Mouse (Mus musculus): ENCODE results near the gene Rps5. TPM values are rescaled to one million over a fixed set of nuclear protein-coding genes. Genes with fewer than 3 reads are reported as not detected.

Rps5 gene
- polyA plus RNA-seq, 1 experiment from 2014 or later: 749 TPM

DNA sequence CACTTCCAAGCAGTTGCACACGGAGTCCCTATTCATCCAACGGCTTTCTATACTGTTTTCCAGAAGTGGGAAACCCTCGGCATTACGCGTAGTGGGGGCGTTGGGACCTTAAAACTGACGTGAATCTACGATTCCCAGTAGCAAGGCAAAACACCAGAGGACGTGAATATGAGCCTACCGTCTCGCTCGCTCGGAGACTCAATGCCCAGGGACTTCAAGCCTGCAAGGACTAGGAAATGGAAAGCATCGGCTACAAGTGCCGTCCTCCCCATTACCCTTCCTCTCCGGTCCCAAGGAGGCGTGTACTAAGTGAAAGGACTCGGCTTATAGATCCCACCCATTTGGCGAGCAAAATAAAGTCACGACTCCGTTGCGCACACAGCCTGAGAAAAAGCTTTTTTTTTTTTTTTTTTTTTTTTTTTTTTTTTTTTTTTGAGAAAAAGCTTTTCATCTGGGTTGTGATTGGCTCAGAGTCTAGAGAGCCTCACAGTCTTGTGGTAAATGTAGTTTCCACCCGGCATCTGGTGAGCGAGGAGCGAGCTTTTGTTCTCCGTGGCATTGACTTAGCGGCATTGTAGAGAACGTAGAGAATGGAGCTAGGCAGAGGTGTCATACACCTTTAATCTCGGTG, 39.5 kb downstream of the Rps5 start:
- H3K9me3 ChIP-seq (ENCODE audit: control insufficient read depth, low read length): no peaks in the 10 kb centered on the region
- peak overlapping the region; percentile 61 for H3K4me2 ChIP-seq (ENCODE audit: low read length)
- H3K4me1 ChIP-seq (ENCODE audit: control insufficient read depth, insufficient read depth, low read length): peaks cover 13% of the 10 kb centered on the region
- peak overlapping the region; percentile 47 for H3K4me3 ChIP-seq (replicated peaks; ENCODE audit: low read depth, low read length)
- ATAC-seq (ENCODE audit: low FRiP score, low TSS enrichment) (peak; percentile 78), DNase-seq (peak; percentile 88)
- peak overlapping the region; percentile 51 for H3K9ac ChIP-seq (replicated peaks; ENCODE audit: low read length)
- H3K27me3 ChIP-seq (ENCODE audit: control insufficient read depth, insufficient read depth, low read length): no peaks in the 10 kb centered on the region
- peak overlapping the region; percentile 81 for H3K27ac ChIP-seq (replicated peaks; ENCODE audit: low read depth, low read length)
- no peaks in the 10 kb centered on the region for H3K36me3 ChIP-seq (ENCODE audit: control insufficient read depth, insufficient read depth, low read length)
- WGBS: 3% methylated on average over 29 of the region's 29 CpGs

- WGBS: under 1% methylated on average over 23 of the region's 23 CpGs
- H3K4me3 ChIP-seq (replicated peaks; ENCODE audit: low read depth, low read length): peak within 1 kb of the TSS; percentile 89
- peaks cover 22% of the 10 kb centered on the region for H3K4me1 ChIP-seq (ENCODE audit: control insufficient read depth, insufficient read depth, low read length)
- H3K27me3 ChIP-seq (ENCODE audit: control insufficient read depth, insufficient read depth, low read length): no peaks in the 10 kb centered on the region
- H3K9ac ChIP-seq (replicated peaks; ENCODE audit: low read length): peak within 1 kb of the TSS; percentile 95
- ATAC-seq (ENCODE audit: low FRiP score, low TSS enrichment) (peak; percentile 93), DNase-seq (peak; percentile 93)
- H3K4me2 ChIP-seq (ENCODE audit: low read length): peak within 1 kb of the TSS; percentile 93
- peaks cover 22% of the 10 kb centered on the region for H3K36me3 ChIP-seq (ENCODE audit: control insufficient read depth, insufficient read depth, low read length)
- H3K9me3 ChIP-seq (ENCODE audit: control insufficient read depth, low read length): no peaks in the 10 kb centered on the region
- H3K27ac ChIP-seq (replicated peaks; ENCODE audit: low read depth, low read length): peak within 1 kb of the TSS; percentile 91
Measured at GRCm38 (mm10) chr7:12965678-12966091, 43.6 kb downstream of the Rps5 start, which contains the start of gene Zfp324. Gene Zfp324, plus strand, starts transcription at chr7:12965838.

GRCm38 (mm10) chr7:12966104-12966845, 44.2 kb downstream of the Rps5 start:
- ATAC-seq (ENCODE audit: low FRiP score, low TSS enrichment) (peak; percentile 52), DNase-seq (peak; percentile 65)
- H3K36me3 ChIP-seq (ENCODE audit: control insufficient read depth, insufficient read depth, low read length): peaks cover 28% of the 10 kb centered on the region
- H3K27me3 ChIP-seq (ENCODE audit: control insufficient read depth, insufficient read depth, low read length): no peaks in the 10 kb centered on the region
- WGBS: under 1% methylated on average over 29 of the region's 29 CpGs
- H3K4me2 ChIP-seq (ENCODE audit: low read length): peak overlapping the region; percentile 93
- H3K4me1 ChIP-seq (ENCODE audit: control insufficient read depth, insufficient read depth, low read length): peaks cover 22% of the 10 kb centered on the region
- H3K9ac ChIP-seq (replicated peaks; ENCODE audit: low read length): peak overlapping the region; percentile 95
- H3K4me3 ChIP-seq (replicated peaks; ENCODE audit: low read depth, low read length): peak overlapping the region; percentile 89
- H3K9me3 ChIP-seq (ENCODE audit: control insufficient read depth, low read length): no peaks in the 10 kb centered on the region
- peak overlapping the region; percentile 91 for H3K27ac ChIP-seq (replicated peaks; ENCODE audit: low read depth, low read length)

GRCm38 (mm10) chr7:12970906-12971305, 48.8 kb downstream of the Rps5 start:
- DNase-seq (no peak), ATAC-seq (ENCODE audit: low FRiP score, low TSS enrichment) (no peak)
- H3K9ac ChIP-seq (replicated peaks; ENCODE audit: low read length): no peak overlapping the region
- peaks cover 10% of the 10 kb centered on the region for H3K4me1 ChIP-seq (ENCODE audit: control insufficient read depth, insufficient read depth, low read length)
- H3K4me2 ChIP-seq (ENCODE audit: low read length): no peak overlapping the region
- 95% methylated on average over 25 of the region's 25 CpGs for WGBS
- peaks cover 49% of the 10 kb centered on the region for H3K36me3 ChIP-seq (ENCODE audit: control insufficient read depth, insufficient read depth, low read length)
- no peaks in the 10 kb centered on the region for H3K9me3 ChIP-seq (ENCODE audit: control insufficient read depth, low read length)
- no peak overlapping the region for H3K4me3 ChIP-seq (replicated peaks; ENCODE audit: low read depth, low read length)
- no peak overlapping the region for H3K27ac ChIP-seq (replicated peaks; ENCODE audit: low read depth, low read length)
- no peaks in the 10 kb centered on the region for H3K27me3 ChIP-seq (ENCODE audit: control insufficient read depth, insufficient read depth, low read length)

Other genes with a start within 250 kb of the Rps5 start
- not detected in 2 replicates for gene Vmn2r55, start 237.3 kb upstream of the Rps5 start, polyA plus RNA-seq (2014; fragmentation: Nextera tagmentation; extraction: Ambion mirVana)
- not detected in 2 replicates for gene Vmn2r56, start 187.3 kb upstream of the Rps5 start, polyA plus RNA-seq (2014; fragmentation: Nextera tagmentation; extraction: Ambion mirVana)
- gene Zscan18, start 118.7 kb upstream of the Rps5 start, polyA plus RNA-seq (2014; fragmentation: Nextera tagmentation; extraction: Ambion mirVana): 25.5 and 26.3 TPM in 2 replicates
- gene Zfp329, start 103.4 kb upstream of the Rps5 start, polyA plus RNA-seq (2014; fragmentation: Nextera tagmentation; extraction: Ambion mirVana): 35.5 and 37.9 TPM in 2 replicates
- 22.9 and 28.0 TPM in 2 replicates for gene Zfp110, start 87.5 kb upstream of the Rps5 start, polyA plus RNA-seq (2014; fragmentation: Nextera tagmentation; extraction: Ambion mirVana)
- gene Zfp128, start 41.1 kb upstream of the Rps5 start, polyA plus RNA-seq (2014; fragmentation: Nextera tagmentation; extraction: Ambion mirVana): 8.6 and 9.0 TPM in 2 replicates
- gene Zscan22, start 24.5 kb upstream of the Rps5 start, polyA plus RNA-seq (2014; fragmentation: Nextera tagmentation; extraction: Ambion mirVana): 9.9 and 13.0 TPM in 2 replicates
- 0.64 and 0.66 TPM in 2 replicates for gene Rnf225, start 5.1 kb downstream of the Rps5 start, polyA plus RNA-seq (2014; fragmentation: Nextera tagmentation; extraction: Ambion mirVana)
- gene Zfp324, start 43.5 kb downstream of the Rps5 start, polyA plus RNA-seq (2014; fragmentation: Nextera tagmentation; extraction: Ambion mirVana): 12.0 and 14.4 TPM in 2 replicates
- gene Zfp446, start 55.6 kb downstream of the Rps5 start, polyA plus RNA-seq (2014; fragmentation: Nextera tagmentation; extraction: Ambion mirVana): 8.7 and 8.9 TPM in 2 replicates
- gene Slc27a5, start 75.9 kb downstream of the Rps5 start, polyA plus RNA-seq (2014; fragmentation: Nextera tagmentation; extraction: Ambion mirVana): 0.24 and 0.31 TPM in 2 replicates
- 293 and 309 TPM in 2 replicates for gene Trim28, start 76.8 kb downstream of the Rps5 start, polyA plus RNA-seq (2014; fragmentation: Nextera tagmentation; extraction: Ambion mirVana)
- 42.4 and 42.5 TPM in 2 replicates for gene Zbtb45, start 87.7 kb downstream of the Rps5 start, polyA plus RNA-seq (2014; fragmentation: Nextera tagmentation; extraction: Ambion mirVana)
- 188 and 205 TPM in 2 replicates for gene Chmp2a, start 112.5 kb downstream of the Rps5 start, polyA plus RNA-seq (2014; fragmentation: Nextera tagmentation; extraction: Ambion mirVana)
- 149 and 181 TPM in 2 replicates for gene Ube2m, start 116.0 kb downstream of the Rps5 start, polyA plus RNA-seq (2014; fragmentation: Nextera tagmentation; extraction: Ambion mirVana)
- 6.1 and 7.6 TPM in 2 replicates for gene Mzf1, start 132.5 kb downstream of the Rps5 start, polyA plus RNA-seq (2014; fragmentation: Nextera tagmentation; extraction: Ambion mirVana)
- gene Vmn1r85, start 172.9 kb downstream of the Rps5 start, polyA plus RNA-seq (2014; fragmentation: Nextera tagmentation; extraction: Ambion mirVana): 0.09 TPM in 1 of 2 replicates, not detected in the other
- gene Vmn1r86, start 197.6 kb downstream of the Rps5 start, polyA plus RNA-seq (2014; fragmentation: Nextera tagmentation; extraction: Ambion mirVana): not detected in 2 replicates
- not detected in 2 replicates for gene Vmn1r87, start 217.9 kb downstream of the Rps5 start, polyA plus RNA-seq (2014; fragmentation: Nextera tagmentation; extraction: Ambion mirVana)
- not detected in 2 replicates for gene Vmn1r88, start 237.3 kb downstream of the Rps5 start, polyA plus RNA-seq (2014; fragmentation: Nextera tagmentation; extraction: Ambion mirVana)

Measured in midbrain, embryonic 14.5 days (tissue).